Mouse (Mus musculus) limb, embryonic 14.5 days (tissue): Measurements from ENCODE around the gene Ddx52. TPM values are rescaled to one million over a fixed set of nuclear protein-coding genes. Genes with fewer than 3 reads are reported as not detected.
A peak's percentile ranks its signal among the peaks of the same experiment; 100 is the strongest.

Experiments
- ATAC-seq: fragments of 200-750 bp; cut with Nextera tagmentation; 2 replicates; pipeline ENCODE4 v1.8.0; 2017; ENCODE audit warnings: low read depth, moderate number of reproducible peaks, moderate TSS enrichment; ENCODE audit not compliant: low FRiP score
- DNase-seq: peaks from one replicate; pipeline ENCODE4 v3.0.0-alpha.2; 2015; ENCODE audit warnings: low spot score
- H3K27ac ChIP-seq: fragments of 300-500 bp; sonication (generic); replicated peaks from 2 replicates; pipeline ENCODE4 v1.5.1; 2014; ENCODE audit warnings: low read depth, mild to moderate bottlenecking, low read length, moderate library complexity, mixed read lengths
- H3K27me3 ChIP-seq: fragments of 300-500 bp; sonication (generic); 2 replicates; pipeline ENCODE4 v1.6.1; 2014; ENCODE audit warnings: low read length, mixed read lengths; ENCODE audit not compliant: control insufficient read depth, insufficient read depth
- H3K36me3 ChIP-seq: fragments of 300-500 bp; sonication (generic); 2 replicates; pipeline ENCODE4 v1.6.1; 2014; ENCODE audit warnings: mild to moderate bottlenecking, low read length, moderate library complexity, mixed read lengths; ENCODE audit not compliant: control insufficient read depth, insufficient read depth
- H3K4me1 ChIP-seq: fragments of 300-500 bp; sonication (generic); 2 replicates; pipeline ENCODE4 v1.6.1; 2014; ENCODE audit warnings: antibody characterized with exemption, low read length, mixed read lengths; ENCODE audit not compliant: control insufficient read depth, insufficient read depth
- H3K4me2 ChIP-seq: fragments of 300-500 bp; sonication (generic); replicated peaks from 2 replicates; pipeline ENCODE4 v1.6.1; 2014; ENCODE audit warnings: low read depth, mild to moderate bottlenecking, low read length, moderate library complexity; ENCODE audit not compliant: severe bottlenecking
- H3K4me3 ChIP-seq: fragments of 300-500 bp; sonication (generic); replicated peaks from 2 replicates; pipeline ENCODE4 v1.5.1; 2014; ENCODE audit warnings: low read length
- H3K9ac ChIP-seq: fragments of 300-500 bp; sonication (generic); 2 replicates; pipeline ENCODE4 v1.6.1; 2014; ENCODE audit warnings: mild to moderate bottlenecking, low read depth, low read length, moderate library complexity; ENCODE audit not compliant: severe bottlenecking
- H3K9me3 ChIP-seq: fragments of 300-500 bp; sonication (generic); 2 replicates; pipeline ENCODE4 v1.6.1; 2016; ENCODE audit warnings: low read length; ENCODE audit not compliant: control insufficient read depth
- POLR2A ChIP-seq: fragments of 200-500 bp; IDR thresholded peaks from 2 replicates; pipeline ENCODE4 v1.8.0; 2012; ENCODE audit warnings: inconsistent platforms, mild to moderate bottlenecking, moderate library complexity, borderline replicate concordance; ENCODE audit not compliant: insufficient read depth, insufficient read length; ENCODE audit errors: extremely low read depth
- WGBS: fragments of 180-500 bp; shearing (Covaris S2); extraction: QIAGEN DNeasy Blood & Tissue Kit; methylation state at CpG from one replicate; pipeline ENCODE4 v1.1.7; 2014; 5-methylcytosine and 5-hydroxymethylcytosine counted together
- polyA plus RNA-seq, 2 experiments: library from polyadenylated mRNA; depleted of rRNA in 1 of 2; stranded (reverse) in 1 of 2; unstranded in 1 of 2; fragments of >200 nt; fragmentation: Nextera tagmentation in 1 of 2; extraction: Ambion mirVana in 1 of 2; gene quantifications; 2 replicates each; pipeline versions ENCODE4 v1.2.1 to v1.2.3; 2012 to 2014

Ddx52 gene
- polyA plus RNA-seq, 2 experiments, result 22.8 to 34.2 TPM

- Histone ChIP-seq H3K36me3 (peaks cover 50% of the 10 kb centered on the region), H3K4me1 (no peaks in the 10 kb centered on the region), H3K9ac (no peak overlapping the region), H3K9me3 (no peaks in the 10 kb centered on the region), H3K4me2 (no peak overlapping the region), H3K4me3 (no peak overlapping the region), H3K27me3 (no peaks in the 10 kb centered on the region), H3K27ac (no peak overlapping the region)
- no peak for ATAC-seq
- no peak for TF ChIP-seq POLR2A
- WGBS, result 86% methylated on average over 3 of the region's 3 CpGs
- DNase-seq, result no peak
Measured at GRCm38 (mm10) chr11:83961983-83962382, 20.1 kb downstream of the Ddx52 start.

- H3K4me3 ChIP-seq, result peak within 1 kb of the TSS; percentile 64
- peaks cover 36% of the 10 kb centered on the region for H3K36me3 ChIP-seq
- peak; percentile 86 for DNase-seq
- peak within 1 kb of the TSS; percentile 49; the same call in 1 of the 2 replicates for H3K27ac ChIP-seq
- no peaks in the 10 kb centered on the region for H3K4me1 ChIP-seq
- no peaks in the 10 kb centered on the region for H3K27me3 ChIP-seq
- peak; percentile 95 for ATAC-seq
- TF ChIP-seq POLR2A, result no peak
- H3K4me2 ChIP-seq, result peak within 1 kb of the TSS; percentile 67
- WGBS, result 2% methylated on average over 69 of the region's 76 CpGs
- H3K9me3 ChIP-seq, result no peaks in the 10 kb centered on the region
- peak within 1 kb of the TSS; percentile 67 for H3K9ac ChIP-seq
Measured at GRCm38 (mm10) chr11:83963991-83964921, 22.4 kb downstream of the Ddx52 start, which contains the start of gene Synrg. Gene Synrg (plus strand): TSS chr11:83964428.

- H3K4me2 ChIP-seq, result no peak overlapping the region
- no peak overlapping the region for H3K9ac ChIP-seq
- H3K4me3 ChIP-seq, result no peak overlapping the region
- no peak for ATAC-seq
- WGBS, result 55% methylated on average over 8 of the region's 8 CpGs
- TF ChIP-seq POLR2A, result no peak
- peaks cover 7% of the 10 kb centered on the region for H3K36me3 ChIP-seq
- H3K27me3 ChIP-seq, result no peaks in the 10 kb centered on the region
- DNase-seq, result no peak
- H3K27ac ChIP-seq, result no peak overlapping the region
- H3K9me3 ChIP-seq, result no peaks in the 10 kb centered on the region
- H3K4me1 ChIP-seq, result no peaks in the 10 kb centered on the region
Measured at GRCm38 (mm10) chr11:83967436-83968204, 25.8 kb downstream of the Ddx52 start.

DNA sequence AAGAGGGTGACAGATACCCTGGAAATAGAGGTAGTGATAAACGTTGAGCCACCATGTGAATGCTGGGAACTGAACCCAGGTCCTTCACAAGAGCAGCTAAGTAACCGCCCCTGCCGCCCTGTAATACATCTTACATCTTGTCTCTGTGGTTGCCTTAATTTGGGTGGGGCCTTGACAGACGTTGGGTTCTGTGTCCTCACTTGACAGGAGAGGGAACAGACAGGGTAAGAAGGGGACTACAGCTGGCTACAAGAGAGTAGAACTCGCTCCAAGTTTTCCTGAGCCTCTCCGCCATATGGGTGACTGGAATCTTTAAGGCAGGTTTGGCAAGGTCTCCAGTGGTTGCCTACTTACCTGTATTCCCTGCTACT lies 26.3 kb downstream of the Ddx52 start:
- H3K9ac ChIP-seq, result no peak overlapping the region
- no peaks in the 10 kb centered on the region for H3K4me1 ChIP-seq
- H3K27ac ChIP-seq, result no peak overlapping the region
- no peak for TF ChIP-seq POLR2A
- H3K9me3 ChIP-seq, result no peaks in the 10 kb centered on the region
- WGBS, result 71% methylated on average over 6 of the region's 6 CpGs
- DNase-seq (no peak), ATAC-seq (no peak)
- peaks cover 6% of the 10 kb centered on the region for H3K36me3 ChIP-seq
- no peak overlapping the region for H3K4me3 ChIP-seq
- H3K4me2 ChIP-seq, result no peak overlapping the region
- H3K27me3 ChIP-seq, result no peaks in the 10 kb centered on the region

- Histone ChIP-seq H3K4me3 (no peak overlapping the region), H3K27me3 (no peaks in the 10 kb centered on the region), H3K4me1 (no peaks in the 10 kb centered on the region), H3K36me3 (peaks cover 6% of the 10 kb centered on the region), H3K9ac (no peak overlapping the region), H3K9me3 (no peaks in the 10 kb centered on the region), H3K27ac (no peak overlapping the region), H3K4me2 (no peak overlapping the region)
- DNase-seq (no peak), ATAC-seq (no peak)
- TF ChIP-seq POLR2A, result no peak
- 88% methylated on average over 3 of the region's 3 CpGs for WGBS
Measured at GRCm38 (mm10) chr11:83969040-83969439, 27.2 kb downstream of the Ddx52 start.
